Mouse (Mus musculus) stomach, embryonic 15.5 days (tissue): ENCODE measurements around the gene Mfsd4a. TPM values are rescaled to one million over a fixed set of nuclear protein-coding genes. Genes with fewer than 3 reads are reported as not detected.

Source experiments
- ATAC-seq: fragments of 200-750 bp; cut with Nextera tagmentation; 2 replicates; pipeline ENCODE4 v1.8.0; 2017; ENCODE audit warnings: low read depth, moderate number of reproducible peaks, moderate TSS enrichment; ENCODE audit not compliant: insufficient read depth, low FRiP score
- H3K27ac ChIP-seq: fragments of 300-500 bp; sonication (generic); 2 replicates; pipeline ENCODE4 v1.5.1; 2015; ENCODE audit warnings: mild to moderate bottlenecking, inconsistent platforms
- H3K27me3 ChIP-seq: fragments of 300-500 bp; sonication (generic); replicated peaks from 2 replicates; pipeline ENCODE4 v1.6.1; 2015; ENCODE audit warnings: inconsistent platforms
- H3K36me3 ChIP-seq: fragments of 300-500 bp; sonication (generic); 2 replicates; pipeline ENCODE4 v1.6.1; 2015; ENCODE audit warnings: inconsistent platforms
- H3K4me1 ChIP-seq: fragments of 300-500 bp; sonication (generic); 2 replicates; pipeline ENCODE4 v1.6.1; 2015; ENCODE audit warnings: inconsistent platforms
- H3K4me2 ChIP-seq: fragments of 300-500 bp; sonication (generic); 2 replicates; pipeline ENCODE4 v1.6.1; 2015; ENCODE audit warnings: mild to moderate bottlenecking, inconsistent platforms
- H3K4me3 ChIP-seq: fragments of 300-500 bp; sonication (generic); replicated peaks from 2 replicates; pipeline ENCODE4 v1.5.1; 2015; ENCODE audit warnings: inconsistent platforms
- H3K9ac ChIP-seq: fragments of 300-500 bp; sonication (generic); 2 replicates; pipeline ENCODE4 v1.6.1; 2015; ENCODE audit warnings: inconsistent platforms
- H3K9me3 ChIP-seq: fragments of 300-500 bp; sonication (generic); 2 replicates; pipeline ENCODE4 v1.6.1; 2016; ENCODE audit warnings: inconsistent platforms
- WGBS: fragments of 180-500 bp; shearing (Covaris S2); methylation state at CpG from one replicate; pipeline ENCODE4 v1.1.7; 2015; 5-methylcytosine and 5-hydroxymethylcytosine counted together
- polyA plus RNA-seq: library from polyadenylated mRNA; unstranded; fragments of >200 nt; fragmentation: Nextera tagmentation; extraction: Ambion mirVana; gene quantifications from 2 replicates; pipeline ENCODE4 v1.2.1, GENCODE M21; 2015

The Mfsd4a gene
- polyA plus RNA-seq, 1 experiment from 2014 or later = 9.8 TPM

- H3K4me1 ChIP-seq = peaks cover 5% of the 10 kb centered on the region; the same call in 1 of the 2 replicates
- H3K27ac ChIP-seq = no peak overlapping the region
- ATAC-seq = no peak
- whole genome bisulfite sequencing = 78% methylated on average over 4 of the region's 4 CpGs
- no peak overlapping the region for H3K4me2 ChIP-seq
- no peaks in the 10 kb centered on the region for H3K9me3 ChIP-seq
- H3K36me3 ChIP-seq = no peaks in the 10 kb centered on the region
- H3K27me3 ChIP-seq = no peaks in the 10 kb centered on the region
- H3K4me3 ChIP-seq = no peak overlapping the region
- no peak overlapping the region for H3K9ac ChIP-seq
These were observed 66.0 kb downstream of the Mfsd4a start for GRCm38 (mm10) chr1:132001880-132002330.

DNA sequence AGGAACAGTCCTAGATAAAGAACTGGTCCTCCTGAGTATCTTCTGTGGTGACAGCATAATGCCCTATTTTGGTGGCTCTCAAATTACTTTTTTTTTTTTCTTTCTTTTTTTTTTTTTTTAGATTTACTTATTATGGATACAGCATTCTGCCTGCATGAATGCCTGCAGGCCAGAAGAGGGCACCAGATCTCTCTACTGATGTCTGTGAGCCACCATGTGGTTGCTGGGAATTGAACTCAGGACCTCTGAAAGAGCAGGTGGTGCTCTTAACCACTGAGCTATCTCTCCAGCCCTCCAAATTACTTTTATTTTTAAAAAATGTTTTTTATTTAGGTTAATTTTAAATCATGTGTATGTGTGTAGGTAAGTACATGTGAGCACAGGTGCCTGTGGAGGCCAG lies 67.4 kb downstream of the Mfsd4a start:
- Histone ChIP-seq H3K27me3 (no peaks in the 10 kb centered on the region), H3K4me3 (no peak overlapping the region), H3K4me2 (no peak overlapping the region), H3K9me3 (no peaks in the 10 kb centered on the region), H3K9ac (no peak overlapping the region), H3K36me3 (no peaks in the 10 kb centered on the region), H3K4me1 (no peaks in the 10 kb centered on the region), H3K27ac (no peak overlapping the region)
- no peak for ATAC-seq

DNA sequence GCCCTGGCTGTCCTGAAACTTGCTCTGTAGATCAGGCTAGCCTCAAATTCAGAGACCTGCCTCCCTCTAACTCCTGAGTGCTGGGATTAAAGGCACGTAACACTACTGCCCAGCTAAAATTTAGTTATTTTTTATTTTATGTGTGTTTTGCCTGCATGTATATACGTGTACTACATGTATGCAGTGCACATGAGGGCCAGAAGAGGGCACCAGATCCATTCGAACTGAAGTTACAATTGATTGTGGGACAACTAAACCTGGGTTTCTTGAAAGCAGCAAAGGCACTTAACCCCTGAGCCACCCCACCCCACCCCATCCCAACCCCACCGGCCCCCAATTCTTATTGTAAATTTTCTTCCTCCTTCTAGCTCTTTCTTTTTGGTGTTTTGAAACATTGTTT lies 72.8 kb downstream of the Mfsd4a start:
- no peaks in the 10 kb centered on the region for H3K27me3 ChIP-seq
- H3K9ac ChIP-seq = no peak overlapping the region
- no peak overlapping the region for H3K4me2 ChIP-seq
- H3K36me3 ChIP-seq = no peaks in the 10 kb centered on the region
- ATAC-seq = no peak
- no peaks in the 10 kb centered on the region for H3K9me3 ChIP-seq
- WGBS = 41% methylated on average over 4 of the region's 4 CpGs
- no peaks in the 10 kb centered on the region for H3K4me1 ChIP-seq
- H3K4me3 ChIP-seq = no peak overlapping the region
- no peak overlapping the region for H3K27ac ChIP-seq

DNA sequence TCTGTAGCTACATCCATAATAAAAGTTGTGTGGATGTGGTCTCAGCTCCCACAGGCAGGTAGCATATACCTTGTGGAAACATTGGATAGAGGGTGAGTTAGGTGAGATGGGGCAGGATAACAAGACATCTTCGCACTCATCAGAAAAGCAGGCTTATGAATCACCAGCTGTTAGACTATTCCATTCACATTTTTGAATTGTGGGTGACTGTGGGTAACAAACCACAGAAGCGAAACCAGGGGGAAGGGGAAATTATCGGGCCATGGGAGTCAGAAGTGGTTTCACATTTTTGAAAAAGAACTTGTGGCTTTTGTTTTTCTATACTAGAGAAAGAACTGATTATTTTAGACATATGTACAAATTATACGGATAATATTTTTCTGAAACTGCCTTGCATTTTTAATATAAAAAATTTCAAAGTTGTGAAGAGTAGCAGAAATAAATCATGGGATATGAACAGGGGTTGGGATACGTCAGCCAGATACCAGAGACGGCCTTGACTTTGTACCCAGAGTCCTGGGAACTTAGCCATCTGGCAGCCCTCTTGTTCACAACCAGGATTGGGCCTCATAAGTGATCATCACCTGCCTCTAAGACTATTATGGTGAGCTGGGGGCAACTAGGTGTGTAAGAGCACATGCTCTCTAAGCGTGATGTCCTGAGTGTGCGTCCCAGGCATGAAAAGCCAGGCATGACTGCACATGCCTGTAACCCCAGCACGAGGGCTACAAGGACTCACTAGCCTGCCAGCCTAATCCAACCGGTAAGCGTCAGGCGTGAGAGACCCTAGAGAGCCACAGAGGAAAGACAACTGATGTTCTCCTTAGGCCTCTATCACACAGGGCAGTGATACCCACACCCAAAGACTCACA lies 74.5 kb downstream of the Mfsd4a start:
- no peaks in the 10 kb centered on the region for H3K4me1 ChIP-seq
- ATAC-seq = no peak
- no peaks in the 10 kb centered on the region for H3K36me3 ChIP-seq
- H3K9me3 ChIP-seq = no peaks in the 10 kb centered on the region
- no peaks in the 10 kb centered on the region for H3K27me3 ChIP-seq
- H3K9ac ChIP-seq = no peak overlapping the region
- 81% methylated on average over 12 of the region's 12 CpGs for WGBS
- no peak overlapping the region for H3K4me2 ChIP-seq
- no peak overlapping the region for H3K4me3 ChIP-seq
- no peak overlapping the region for H3K27ac ChIP-seq

- no peak for ATAC-seq
- no peak overlapping the region for H3K27ac ChIP-seq
- H3K27me3 ChIP-seq = no peaks in the 10 kb centered on the region
- no peak overlapping the region for H3K4me2 ChIP-seq
- 69% methylated on average over 7 of the region's 7 CpGs for WGBS
- H3K4me1 ChIP-seq = no peaks in the 10 kb centered on the region
- H3K9me3 ChIP-seq = no peaks in the 10 kb centered on the region
- no peak overlapping the region for H3K9ac ChIP-seq
- no peaks in the 10 kb centered on the region for H3K36me3 ChIP-seq
- H3K4me3 ChIP-seq = no peak overlapping the region
These were observed 75.3 kb downstream of the Mfsd4a start for GRCm38 (mm10) chr1:131992561-131993001.

DNA sequence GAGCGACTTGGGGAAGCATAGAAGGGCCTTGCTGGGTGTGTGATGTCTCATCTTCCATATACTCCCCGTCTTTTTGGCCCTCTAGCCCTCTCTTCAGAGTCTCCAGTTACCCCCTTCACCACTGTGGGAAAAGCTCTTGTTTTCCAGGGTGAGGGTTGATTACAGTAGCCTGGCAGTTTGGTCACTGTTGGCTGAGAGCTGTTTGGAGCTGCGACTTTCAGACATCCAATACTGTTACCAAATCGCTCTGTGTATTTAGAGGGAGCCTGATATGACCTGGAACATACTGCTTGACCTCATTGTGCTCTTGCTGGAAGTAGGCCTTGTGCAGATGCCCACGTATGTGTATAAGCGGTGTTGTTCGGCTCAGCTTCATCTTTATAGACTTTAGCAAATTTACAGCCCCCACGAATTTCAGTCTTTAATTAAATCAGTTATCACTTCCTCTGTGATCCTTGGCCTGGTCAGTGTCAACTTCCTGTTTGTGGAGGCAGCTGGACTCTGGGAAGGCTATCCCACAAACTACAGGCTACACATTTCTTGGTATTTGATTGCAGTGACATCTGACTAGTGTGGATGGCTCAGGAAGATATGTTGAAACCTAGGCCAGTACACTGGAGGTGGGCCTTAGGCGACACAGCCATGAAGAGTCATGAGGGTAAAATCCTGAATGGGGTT lies 77.6 kb downstream of the Mfsd4a start:
- no peaks in the 10 kb centered on the region for H3K4me1 ChIP-seq
- no peak overlapping the region for H3K4me2 ChIP-seq
- ATAC-seq = no peak
- H3K4me3 ChIP-seq = no peak overlapping the region
- WGBS = 80% methylated on average over 9 of the region's 9 CpGs
- no peaks in the 10 kb centered on the region for H3K9me3 ChIP-seq
- no peak overlapping the region for H3K9ac ChIP-seq
- H3K27ac ChIP-seq = no peak overlapping the region
- H3K36me3 ChIP-seq = no peaks in the 10 kb centered on the region
- no peaks in the 10 kb centered on the region for H3K27me3 ChIP-seq

DNA sequence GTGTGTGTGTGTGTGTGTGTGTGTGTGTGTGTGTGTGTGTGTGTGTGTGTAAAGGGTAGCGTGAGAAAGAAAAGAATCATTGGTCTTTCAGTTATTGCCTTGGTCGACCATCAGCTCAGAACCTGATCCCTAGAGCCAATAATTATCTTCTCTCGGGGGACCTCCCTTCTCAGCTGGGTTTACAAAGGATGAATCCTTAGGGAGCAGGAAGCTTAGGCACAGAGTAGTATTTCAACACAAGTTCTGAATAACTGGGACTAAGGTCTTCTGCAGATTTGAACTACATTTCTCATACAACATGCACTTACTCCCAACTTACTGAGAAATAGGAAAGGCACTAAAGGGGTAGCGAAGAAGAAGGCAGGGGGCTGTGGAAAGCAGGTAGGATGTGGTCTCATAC lies 78.4 kb downstream of the Mfsd4a start:
- no peak overlapping the region for H3K4me2 ChIP-seq

DNA sequence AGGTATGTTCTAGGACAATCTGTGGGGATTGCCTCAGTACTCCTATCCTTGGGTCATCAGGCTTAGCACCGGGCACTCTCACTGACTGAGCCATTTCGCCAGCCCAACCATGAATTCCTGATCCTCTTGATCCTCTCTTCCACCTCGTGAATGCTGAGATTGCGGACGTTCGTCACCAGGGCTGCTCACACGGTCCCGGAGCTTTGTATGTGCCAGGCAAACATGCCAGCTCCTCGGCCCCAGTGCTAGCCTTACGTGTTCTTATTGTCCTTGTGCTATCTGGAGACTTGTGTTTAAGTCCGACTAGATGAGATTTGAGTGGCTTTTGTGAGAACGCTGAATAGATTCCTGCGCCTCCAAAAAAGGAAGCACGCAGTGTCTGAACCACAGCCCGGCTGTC lies 80.4 kb downstream of the Mfsd4a start:
- 63% methylated on average over 15 of the region's 15 CpGs for WGBS
- no peak overlapping the region for H3K27ac ChIP-seq
- H3K27me3 ChIP-seq = no peaks in the 10 kb centered on the region
- no peaks in the 10 kb centered on the region for H3K9me3 ChIP-seq
- ATAC-seq = no peak
- H3K4me2 ChIP-seq = no peak overlapping the region
- no peak overlapping the region for H3K9ac ChIP-seq
- H3K36me3 ChIP-seq = no peaks in the 10 kb centered on the region
- H3K4me1 ChIP-seq = no peaks in the 10 kb centered on the region
- H3K4me3 ChIP-seq = no peak overlapping the region

More for the DNA sequence above, 78.4 kb downstream of the Mfsd4a start:
- no peaks in the 10 kb centered on the region for H3K4me1 ChIP-seq
- no peak overlapping the region for H3K4me3 ChIP-seq
- H3K27me3 ChIP-seq = no peaks in the 10 kb centered on the region
- 70% methylated on average over 4 of the region's 4 CpGs for WGBS
- H3K27ac ChIP-seq = no peak overlapping the region
- H3K9me3 ChIP-seq = no peaks in the 10 kb centered on the region
- no peak overlapping the region for H3K9ac ChIP-seq
- ATAC-seq = no peak
- H3K36me3 ChIP-seq = no peaks in the 10 kb centered on the region

- Histone ChIP-seq H3K4me3 (no peak overlapping the region), H3K27me3 (no peaks in the 10 kb centered on the region), H3K4me2 (no peak overlapping the region), H3K27ac (no peak overlapping the region), H3K9me3 (no peaks in the 10 kb centered on the region), H3K9ac (no peak overlapping the region), H3K36me3 (no peaks in the 10 kb centered on the region), H3K4me1 (no peaks in the 10 kb centered on the region)
- no peak for ATAC-seq
- WGBS = 81% methylated on average over 2 of the region's 2 CpGs
These were observed 84.1 kb downstream of the Mfsd4a start for GRCm38 (mm10) chr1:131983806-131984205.

- ATAC-seq = no peak
- no peak overlapping the region for H3K9ac ChIP-seq
- 9% methylated on average over 5 of the region's 5 CpGs for WGBS
These were observed 85.0 kb downstream of the Mfsd4a start for GRCm38 (mm10) chr1:131982907-131983306.

DNA sequence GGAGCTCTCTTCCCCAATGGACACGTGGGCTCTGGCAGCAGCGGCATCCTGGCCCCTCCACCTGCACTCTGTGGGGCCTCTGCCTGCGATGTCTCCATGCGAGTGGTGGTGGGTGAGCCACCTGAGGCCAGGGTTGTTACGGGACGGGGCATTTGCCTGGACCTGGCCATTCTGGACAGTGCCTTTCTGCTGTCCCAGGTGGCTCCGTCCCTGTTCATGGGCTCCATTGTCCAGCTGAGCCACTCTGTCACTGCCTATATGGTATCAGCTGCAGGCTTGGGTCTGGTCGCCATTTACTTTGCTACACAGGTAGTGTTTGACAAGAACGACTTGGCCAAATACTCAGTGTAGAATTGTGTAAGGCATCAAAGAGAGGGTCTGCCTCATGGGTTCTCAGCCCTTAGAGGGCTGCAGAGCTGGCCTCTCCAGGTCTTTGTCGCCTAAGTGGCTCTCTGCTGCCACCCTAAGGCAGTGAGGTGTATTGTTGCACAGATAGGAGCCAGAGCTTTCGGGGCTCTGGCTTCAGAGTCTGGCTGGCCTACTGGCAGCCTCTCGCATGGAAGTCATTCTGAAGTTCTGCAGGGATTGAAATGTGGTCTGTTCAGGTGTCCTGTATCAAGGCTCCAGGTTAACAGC lies 86.4 kb downstream of the Mfsd4a start:
- Histone ChIP-seq H3K9ac (no peak overlapping the region), H3K4me2 (no peak overlapping the region), H3K4me1 (no peaks in the 10 kb centered on the region), H3K4me3 (no peak overlapping the region), H3K27ac (no peak overlapping the region), H3K27me3 (no peaks in the 10 kb centered on the region), H3K36me3 (no peaks in the 10 kb centered on the region), H3K9me3 (no peaks in the 10 kb centered on the region)
- ATAC-seq = peak; percentile 40; the same call in 1 of the 2 replicates
- 47% methylated on average over 12 of the region's 12 CpGs for WGBS

More at GRCm38 (mm10) chr1:131982907-131983306, 85.0 kb downstream of the Mfsd4a start:
- Histone ChIP-seq H3K27me3 (no peaks in the 10 kb centered on the region), H3K4me2 (no peak overlapping the region), H3K4me3 (no peak overlapping the region), H3K36me3 (no peaks in the 10 kb centered on the region), H3K9me3 (no peaks in the 10 kb centered on the region), H3K4me1 (no peaks in the 10 kb centered on the region), H3K27ac (no peak overlapping the region)

DNA sequence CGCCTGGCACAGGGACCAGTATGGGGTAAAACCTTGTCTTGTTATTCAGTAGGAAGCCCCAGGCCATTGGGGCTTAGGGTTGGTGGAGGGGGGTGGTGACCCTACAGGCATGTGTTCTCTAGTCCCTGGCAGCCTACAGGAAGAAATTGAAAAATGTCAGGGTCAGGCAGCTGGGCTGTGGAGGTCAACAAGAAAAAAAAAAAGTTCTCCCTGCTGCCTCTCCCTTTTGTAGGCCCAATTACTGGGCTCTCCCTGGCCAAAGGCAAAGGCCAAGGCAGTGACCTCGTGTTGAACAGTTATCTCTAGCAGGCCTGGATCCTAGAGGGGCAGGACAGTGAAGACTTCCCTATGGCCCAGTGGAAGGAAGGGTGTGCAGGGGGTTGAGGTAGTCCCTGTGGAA lies 87.4 kb downstream of the Mfsd4a start:
- H3K4me1 ChIP-seq = no peaks in the 10 kb centered on the region
- no peak overlapping the region for H3K4me3 ChIP-seq
- H3K9ac ChIP-seq = no peak overlapping the region
- no peaks in the 10 kb centered on the region for H3K9me3 ChIP-seq
- no peak for ATAC-seq
- no peaks in the 10 kb centered on the region for H3K27me3 ChIP-seq
- 46% methylated on average over 2 of the region's 2 CpGs for WGBS
- H3K36me3 ChIP-seq = no peaks in the 10 kb centered on the region
- no peak overlapping the region for H3K27ac ChIP-seq
- no peak overlapping the region for H3K4me2 ChIP-seq
